Mouse (Mus musculus): ENCODE results near the gene Micu2. TPM values are rescaled to one million over a fixed set of nuclear protein-coding genes. Genes with fewer than 3 reads are reported as not detected.

Gene Micu2
- 81.6 TPM for polyA plus RNA-seq (2014; fragmentation: Illumina TruSeq; extraction: RNeasy Lipid Tissue Mini Kit (QIAGEN cat#74804); ENCODE audit: low read depth, low replicate concordance)

GRCm38 (mm10) chr14:57998526-57999401 lies at the start of gene Micu2:
Gene Micu2 (minus strand): TSS chr14:57999262.

GRCm38 (mm10) chr14:57890011-57890842 lies 108.8 kb downstream of the Micu2 start, which contains the start of gene Zdhhc20:
Gene Zdhhc20 (minus strand): TSS chr14:57890276.

Other genes starting within 250 kb of the Micu2 start
- 21.7 TPM for gene Lats2, start 240.9 kb downstream of the Micu2 start, polyA plus RNA-seq (2014; fragmentation: Illumina TruSeq; extraction: RNeasy Lipid Tissue Mini Kit (QIAGEN cat#74804); ENCODE audit: low read depth, low replicate concordance)
- 119 TPM for gene Sap18, start 201.1 kb downstream of the Micu2 start, polyA plus RNA-seq (2014; fragmentation: Illumina TruSeq; extraction: RNeasy Lipid Tissue Mini Kit (QIAGEN cat#74804); ENCODE audit: low read depth, low replicate concordance)
- not detected for gene Ska3, start 173.1 kb downstream of the Micu2 start, polyA plus RNA-seq (2014; fragmentation: Illumina TruSeq; extraction: RNeasy Lipid Tissue Mini Kit (QIAGEN cat#74804); ENCODE audit: low read depth, low replicate concordance)
- 48.7 TPM for gene Mrpl57, start 173.0 kb downstream of the Micu2 start, polyA plus RNA-seq (2014; fragmentation: Illumina TruSeq; extraction: RNeasy Lipid Tissue Mini Kit (QIAGEN cat#74804); ENCODE audit: low read depth, low replicate concordance)
- 10.3 TPM for gene Zdhhc20, start 109.0 kb downstream of the Micu2 start, polyA plus RNA-seq (2014; fragmentation: Illumina TruSeq; extraction: RNeasy Lipid Tissue Mini Kit (QIAGEN cat#74804); ENCODE audit: low read depth, low replicate concordance)
- gene Fgf9, start 71.3 kb upstream of the Micu2 start, polyA plus RNA-seq (2014; fragmentation: Illumina TruSeq; extraction: RNeasy Lipid Tissue Mini Kit (QIAGEN cat#74804); ENCODE audit: low read depth, low replicate concordance) = 5.3 TPM